Mouse (Mus musculus) monocyte, adult 5-6 weeks (primary cell): ENCODE measurements at regions not wholly inside any gene's neighbourhood (a gene's known extent, or its start where the extent isn't known, plus 50 kb on each side); places are given as distances from the start of the nearest gene placed in this dataset.

Source experiments
- ATAC-seq: fragments of 153-309, 156-312 bp; replicated peaks from 2 replicates; pipeline ENCODE4 v1.8.0; 2017; ENCODE audit warnings: mild to moderate bottlenecking; ENCODE audit not compliant: low TSS enrichment, insufficient number of reproducible peaks, severe bottlenecking, poor library complexity, low FRiP score

DNA sequence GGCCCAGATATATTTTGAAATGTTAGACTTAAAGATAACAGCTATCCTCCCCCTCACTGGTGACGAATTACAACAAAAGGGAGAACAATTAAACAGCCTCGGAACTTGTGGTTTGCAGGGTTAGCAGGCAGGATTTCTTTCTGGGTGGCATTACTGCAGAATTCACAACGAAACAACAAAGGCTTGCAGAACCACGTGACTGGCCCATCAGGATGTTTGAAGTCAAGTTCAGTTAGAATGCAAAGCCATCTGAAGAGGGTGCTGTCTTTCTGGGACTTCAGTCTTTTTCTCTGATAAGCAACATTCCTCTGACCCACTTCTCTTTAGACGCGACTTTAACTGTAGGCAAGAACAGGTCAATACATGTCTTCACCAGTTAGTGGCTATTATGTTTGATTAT is 436.9 kb upstream of the Sox9 start:
- no peak for ATAC-seq

DNA sequence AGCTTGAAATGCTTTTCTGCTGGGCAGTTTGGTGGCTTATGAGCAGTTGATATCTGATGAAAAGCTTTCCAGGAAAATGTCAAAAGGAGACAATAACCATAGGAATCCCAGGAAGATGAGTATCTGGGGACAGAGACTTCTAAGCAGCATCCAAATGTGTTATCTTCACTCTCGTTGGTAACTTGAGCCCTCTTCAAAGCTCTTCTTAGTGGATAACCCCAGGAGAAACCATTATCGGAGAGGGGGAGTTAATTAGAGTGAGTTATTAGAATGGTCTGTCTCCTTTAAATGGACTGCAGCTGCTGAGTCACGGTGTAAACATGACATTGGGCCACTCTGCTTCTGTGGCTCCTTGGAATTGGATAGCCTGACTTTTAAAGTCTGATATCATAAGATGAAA is 436.4 kb upstream of the Sox9 start:
- no peak for ATAC-seq

- ATAC-seq: no peak
Observed at GRCm38 (mm10) chr11:112346089-112346488, 435.9 kb upstream of the Sox9 start.

DNA sequence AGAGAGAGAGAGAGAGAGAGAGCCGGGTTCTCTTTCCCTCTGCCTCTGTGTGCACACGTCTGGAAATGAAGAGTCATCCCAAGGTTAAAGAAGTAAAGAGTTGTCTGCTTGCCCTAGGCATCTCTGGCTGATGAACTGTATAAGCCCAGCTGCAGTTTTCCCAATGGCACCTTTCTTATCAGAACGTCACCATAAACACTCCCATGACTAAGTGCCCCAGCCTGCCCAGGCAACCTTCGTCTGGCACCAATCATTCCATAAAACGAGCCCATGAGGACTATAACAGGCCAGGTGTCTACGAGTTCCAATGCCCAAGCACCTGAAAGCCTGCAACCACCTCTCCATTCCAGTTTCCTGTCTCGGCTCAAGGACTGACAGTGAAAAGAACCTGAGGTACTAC is 435.5 kb upstream of the Sox9 start:
- ATAC-seq: no peak

GRCm38 (mm10) chr11:112355311-112355710 is 426.7 kb upstream of the Sox9 start:
- no peak for ATAC-seq

- no peak for ATAC-seq
Observed at GRCm38 (mm10) chr11:112366715-112367114, 415.3 kb upstream of the Sox9 start.

- ATAC-seq: no peak
Observed at GRCm38 (mm10) chr11:112370941-112371340, 411.1 kb upstream of the Sox9 start.

- no peak for ATAC-seq
Observed at GRCm38 (mm10) chr11:112400069-112400468, 382.0 kb upstream of the Sox9 start.

- ATAC-seq: no peak
Observed at GRCm38 (mm10) chr11:112407681-112408080, 374.3 kb upstream of the Sox9 start.

- ATAC-seq: no peak
Observed at GRCm38 (mm10) chr11:112412434-112412833, 369.6 kb upstream of the Sox9 start.

GRCm38 (mm10) chr11:112442639-112443038 is 339.4 kb upstream of the Sox9 start:
- no peak for ATAC-seq

GRCm38 (mm10) chr11:112443890-112444289 is 338.1 kb upstream of the Sox9 start:
- ATAC-seq: no peak

DNA sequence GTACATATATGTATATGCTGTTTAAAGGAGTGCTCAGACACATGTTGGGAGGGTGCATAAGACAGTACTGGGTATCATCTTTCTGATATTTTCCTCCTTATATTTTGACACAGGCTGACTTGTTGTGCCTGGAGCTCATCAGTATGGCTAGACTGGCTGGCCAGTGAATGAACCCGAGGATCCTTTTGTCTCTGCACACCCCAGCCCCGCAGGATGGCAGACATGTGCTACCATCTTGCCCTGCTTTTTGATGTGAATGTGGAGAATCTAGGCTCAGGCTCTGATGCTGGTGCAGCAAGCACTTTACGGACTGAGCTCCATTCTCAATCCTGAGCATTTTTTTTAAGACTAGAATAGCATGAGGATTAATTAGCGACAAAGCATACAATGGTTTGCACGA is 332.4 kb upstream of the Sox9 start:
- no peak for ATAC-seq

DNA sequence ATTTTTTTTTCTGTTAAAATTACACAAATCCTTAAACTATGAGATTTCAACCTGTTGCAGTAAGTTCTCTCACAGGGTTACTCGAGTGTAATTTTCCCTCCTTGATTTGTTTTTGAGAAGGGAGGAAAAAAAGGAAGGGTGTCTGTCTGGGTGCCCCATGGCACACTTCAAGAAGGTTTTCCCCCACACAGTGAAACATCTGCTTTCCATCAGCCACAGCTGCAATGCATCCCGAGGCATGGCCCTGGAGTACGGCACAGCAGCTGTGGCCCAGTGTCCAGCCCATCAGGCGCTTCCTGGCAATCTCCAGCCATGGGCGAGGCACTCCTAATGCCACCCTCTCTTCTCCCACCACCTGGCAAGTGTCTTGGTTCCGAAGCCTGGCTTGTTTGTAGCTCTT is 331.8 kb upstream of the Sox9 start:
- no peak for ATAC-seq

DNA sequence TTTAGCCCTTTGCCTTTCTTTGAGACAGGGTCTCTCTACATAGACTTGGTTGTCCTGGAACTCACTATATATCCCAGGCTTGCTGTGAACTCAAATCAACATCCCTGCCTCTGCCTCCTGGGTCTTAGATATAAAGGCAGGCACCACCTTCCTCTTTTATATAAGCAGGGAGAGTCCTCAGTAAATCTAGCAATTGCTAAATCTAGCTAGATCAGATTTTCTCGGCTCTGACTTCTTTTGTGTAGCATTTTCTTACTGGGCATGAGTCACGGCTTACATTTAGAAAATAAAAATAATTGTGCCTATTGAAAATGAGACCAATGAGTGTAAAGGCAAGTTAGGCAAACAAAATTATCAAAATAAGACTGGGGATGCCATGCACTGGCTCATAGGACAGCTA is 323.9 kb upstream of the Sox9 start:
- no peak for ATAC-seq

- no peak for ATAC-seq
Observed at GRCm38 (mm10) chr11:112463121-112463520, 318.9 kb upstream of the Sox9 start.

DNA sequence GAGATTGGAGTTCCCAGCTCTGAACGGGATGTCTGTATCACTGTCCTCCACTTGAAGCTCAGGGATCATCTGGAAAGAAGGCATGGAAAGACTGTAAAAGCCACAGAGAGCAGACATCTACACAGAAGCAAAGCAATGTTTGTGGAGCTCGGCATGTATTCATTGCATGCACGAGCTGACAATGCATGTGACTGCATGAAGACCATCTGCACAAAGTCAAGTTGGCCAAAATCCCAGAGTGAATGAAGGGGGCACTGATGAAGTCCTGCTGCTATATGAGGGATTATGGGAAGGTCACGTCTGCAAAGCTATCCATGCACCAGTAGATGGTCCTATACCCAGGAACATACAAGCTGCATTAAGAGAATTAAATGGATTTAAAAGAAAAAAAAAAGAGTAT is 317.6 kb upstream of the Sox9 start:
- no peak for ATAC-seq

DNA sequence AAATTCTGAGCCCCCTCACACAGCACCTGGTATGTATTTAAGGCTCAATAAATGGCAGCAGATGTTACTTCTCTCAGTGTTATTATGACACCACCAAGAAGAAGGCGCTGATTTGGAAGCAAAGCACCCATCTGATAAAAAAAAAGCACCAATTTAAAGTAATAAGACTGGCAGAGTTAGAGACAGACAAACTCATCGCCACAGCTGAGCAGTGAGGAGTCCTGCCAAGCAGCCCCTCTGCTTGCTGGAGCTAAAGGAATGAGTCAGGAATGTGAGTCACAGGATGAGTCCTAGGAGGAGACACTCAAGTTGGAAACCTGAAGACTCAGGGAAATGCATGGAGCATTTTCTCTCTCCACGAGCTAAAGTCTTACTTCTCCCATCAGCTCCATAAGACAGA is 311.7 kb upstream of the Sox9 start:
- no peak for ATAC-seq

DNA sequence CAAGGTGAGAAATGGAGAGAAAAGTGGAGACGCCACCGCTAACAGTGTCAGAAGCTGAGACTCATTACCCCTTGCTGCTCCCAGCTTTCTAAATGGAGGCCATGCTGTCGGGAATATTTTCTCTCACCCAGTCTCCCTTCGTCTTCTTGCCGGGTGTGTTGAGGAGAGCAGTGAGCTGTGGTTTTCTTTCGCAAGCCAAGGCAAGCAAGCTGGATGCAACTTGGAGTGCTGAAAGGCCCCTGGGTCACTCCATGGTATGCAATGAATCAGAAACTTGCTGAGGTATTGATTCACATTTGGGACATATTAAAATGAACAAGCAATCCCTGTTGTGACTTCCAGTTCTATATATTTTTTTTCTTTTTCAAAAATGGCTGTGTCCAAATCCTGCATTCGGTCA is 308.8 kb upstream of the Sox9 start:
- no peak for ATAC-seq

- ATAC-seq: no peak
Observed at GRCm38 (mm10) chr11:112473681-112474080, 308.3 kb upstream of the Sox9 start.

DNA sequence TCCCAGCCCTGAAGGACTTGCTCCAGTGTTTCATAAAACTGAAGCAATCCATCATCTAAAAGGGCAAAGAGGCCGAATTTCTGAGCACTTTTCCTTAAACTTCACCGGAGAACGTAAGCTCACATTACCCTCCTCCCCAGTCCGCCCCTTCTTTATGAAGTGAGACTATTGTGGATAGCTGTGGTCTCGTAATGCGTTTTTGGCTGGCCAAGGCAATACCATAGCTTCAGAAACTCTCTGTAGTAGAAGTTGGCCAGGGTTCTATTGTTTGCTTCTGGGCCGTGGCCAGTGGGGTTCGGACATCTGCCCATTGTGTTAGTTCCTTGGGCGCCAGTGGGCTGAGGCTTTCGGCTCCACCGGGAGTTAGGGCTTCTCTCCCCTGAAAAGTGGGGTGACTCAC is 301.7 kb upstream of the Sox9 start:
- ATAC-seq: no peak

GRCm38 (mm10) chr11:112501781-112502180 is 280.2 kb upstream of the Sox9 start:
- no peak for ATAC-seq
